Mouse (Mus musculus): Measurements from ENCODE around the gene Mrpl11.
A peak's percentile ranks its signal among the peaks of the same experiment; 100 is the strongest.

Gene Mrpl11

DNA sequence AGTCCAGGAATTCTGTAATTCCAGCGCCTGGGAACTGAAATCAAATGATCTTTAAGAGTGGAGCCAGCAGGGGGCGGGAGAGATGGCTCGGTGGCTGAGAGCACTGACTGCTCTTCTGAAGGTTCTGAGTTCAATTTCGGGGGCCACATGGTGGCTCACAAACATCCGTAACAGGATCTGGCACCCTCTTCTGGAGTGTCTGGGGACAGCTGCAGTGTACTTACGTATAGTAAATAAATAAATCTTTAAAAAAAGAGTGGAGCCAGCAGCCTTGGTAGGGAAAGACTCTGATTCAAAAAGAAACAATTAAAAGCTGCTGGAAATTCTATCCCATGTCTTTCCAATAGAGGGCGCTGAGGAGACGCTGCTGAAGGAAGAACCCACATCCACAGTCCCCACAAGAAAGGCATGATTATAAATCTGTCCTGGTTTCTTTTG lies 53.0 kb downstream of the Mrpl11 start:
- H3K27me3 ChIP-seq (ENCODE audit: control insufficient read depth, insufficient read depth, low read length, poor library complexity, severe bottlenecking), result no peaks in the 10 kb centered on the region
- DNase-seq (ENCODE audit: low read depth, low spot score), result peak; percentile 74
- no peaks in the 10 kb centered on the region for H3K36me3 ChIP-seq (ENCODE audit: control insufficient read depth, insufficient read depth, low read length, poor library complexity, severe bottlenecking)

DNA sequence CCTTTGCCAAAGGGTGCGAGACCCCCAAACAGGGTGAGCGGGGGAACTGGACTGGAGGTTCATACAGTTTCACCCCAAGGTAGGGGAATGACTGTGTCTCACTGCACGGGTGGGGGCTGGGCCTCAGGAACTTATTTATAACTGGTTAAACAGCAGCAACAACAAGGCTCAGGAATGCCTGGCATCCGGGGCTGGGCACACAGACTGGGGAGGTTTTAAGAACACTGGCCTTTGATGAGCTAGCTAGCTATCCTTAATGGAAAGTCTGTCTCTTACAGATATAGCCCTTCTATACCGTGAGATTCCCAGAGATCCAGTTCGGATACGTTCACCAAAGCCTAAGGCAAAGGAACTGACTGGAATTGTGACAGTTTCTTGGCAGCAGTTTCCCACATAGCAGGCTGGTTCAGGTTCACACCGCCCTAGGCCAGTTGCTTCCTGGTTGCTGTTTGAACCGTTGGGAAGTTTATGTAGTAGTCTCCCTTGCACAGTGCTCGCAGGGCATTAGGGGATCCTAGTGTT lies 54.3 kb downstream of the Mrpl11 start:
- no peak for DNase-seq (ENCODE audit: low read depth, low spot score)
- no peaks in the 10 kb centered on the region for H3K36me3 ChIP-seq (ENCODE audit: control insufficient read depth, insufficient read depth, low read length, poor library complexity, severe bottlenecking)
- H3K27me3 ChIP-seq (ENCODE audit: control insufficient read depth, insufficient read depth, low read length, poor library complexity, severe bottlenecking), result no peaks in the 10 kb centered on the region
